13 mouse cellular contexts compared by ENCODE assay signal in the genomic region with DNA sequence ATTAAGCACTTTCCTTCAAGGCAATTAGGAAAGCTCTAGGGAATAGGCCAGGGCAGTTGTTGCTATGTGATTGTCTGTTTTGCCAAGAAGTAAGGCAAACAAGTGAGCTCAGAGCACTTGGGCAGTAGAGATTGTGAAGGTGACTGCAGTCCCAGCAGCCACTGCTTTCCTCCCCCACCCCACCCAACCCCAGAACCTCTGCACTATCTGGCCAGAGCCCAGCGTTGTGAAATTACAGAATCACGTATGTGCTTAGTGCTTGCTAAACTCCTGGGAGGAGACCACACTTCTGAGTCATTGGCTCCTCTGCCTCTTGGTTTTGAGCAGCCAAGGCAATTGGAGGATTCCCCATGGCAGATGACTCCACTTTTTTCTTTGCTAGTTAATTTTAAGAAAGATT. TPM values are rescaled to one million over a fixed set of nuclear protein-coding genes. Genes with fewer than 3 reads are reported as not detected.
A peak's percentile ranks its signal among the peaks of the same experiment; 100 is the strongest.
DNase-seq lines count a peak whose midpoint lies in the region; ATAC-seq and TF ChIP-seq lines count a peak whose summit lies in the region.
"Had no signal": no experiment of that assay in that cellular context is flagged by ENCODE, and none has a peak within 500 bp of the region (broad histone marks: within the 10 kb centered on the region; RNA-seq: fewer than 3 reads in every experiment).

No protein-coding gene starts in this region.

- H3ac ChIP-seq in C2C12 (ENCODE audit: control insufficient read depth, insufficient read length, low read depth): no peak overlapping the region

- H3K79me2 ChIP-seq in C2C12 (ENCODE audit: control insufficient read depth, insufficient read depth): no peaks in the 10 kb centered on the region

- H3K27me3 ChIP-seq in C2C12 (ENCODE audit: control insufficient read depth, insufficient read depth, insufficient read length): no peaks in the 10 kb centered on the region
- H3K27me3 ChIP-seq: embryonic facial prominence, embryonic 15.5 days; limb, embryonic 12.5 days; midbrain, embryonic 15.5 days had no signal

- H3K4me3 ChIP-seq in C2C12 (ENCODE audit: insufficient read depth, poor library complexity, severe bottlenecking): no peak overlapping the region
- H3K4me3 ChIP-seq: embryonic facial prominence, embryonic 15.5 days; limb, embryonic 12.5 days; midbrain, embryonic 15.5 days had no signal

- no peaks in the 10 kb centered on the region for H3K79me3 ChIP-seq in C2C12 (ENCODE audit: low read depth)

- TF ChIP-seq CTCF in C2C12 (IDR thresholded peaks at IDR 0.05; ENCODE audit: control insufficient read depth, insufficient read depth, insufficient read length): no peak

- H3K36me3 ChIP-seq in C2C12 (ENCODE audit: control insufficient read depth, insufficient read depth): no peaks in the 10 kb centered on the region
- H3K36me3 ChIP-seq: embryonic facial prominence, embryonic 15.5 days; limb, embryonic 12.5 days; midbrain, embryonic 15.5 days had no signal

- ATAC-seq in activated CD4-positive, CD25-positive, alpha-beta regulatory T cell, adult 4 months: no peak
- ATAC-seq: midbrain, embryonic 15.5 days had no signal

- DNase-seq in adrenal gland, adult 18-20 months (ENCODE audit: low spot score in 2 of 2): peak; percentile 27 to 53
- peak; percentile 96 for DNase-seq in gonadal fat pad, adult 2 months (ENCODE audit: low read depth)
- DNase-seq in lung, postnatal 36 days: peak; percentile 91
- no peak for DNase-seq in layer of hippocampus, adult 9-11 months
- no peak for DNase-seq in thymus, postnatal 0 days (ENCODE audit: low spot score)
- DNase-seq: cerebellum, adult 11-12 months; right cerebral cortex, postnatal 14 days; thymus, postnatal 14 days had no signal

TF ChIP-seq in C2C12, 6 proteins besides CTCF, POLR2A, EP300 and RAD21:
- TF ChIP-seq MAX (IDR thresholded peaks at IDR 0.05): no peak
- peak; percentile 85 for TF ChIP-seq CEBPB (IDR thresholded peaks at IDR 0.05; ENCODE audit: low read depth)

RNA-seq across cellular contexts. Expression of a gene that starts 59.7 kb away (rescaled TPM):
- 31.3 TPM for polyA plus RNA-seq in C2C12 (2012; fragmentation: generic; extraction: Trizol)
- 100 to 1,000 TPM; 143 to 170 TPM for total RNA-seq in adrenal gland, adult 18-20 months (2021)
- polyA plus RNA-seq in gonadal fat pad, adult 2 months (2012; rRNA removed): 27.9 and 56.2 TPM in 2 replicates
- polyA plus RNA-seq in thymus, postnatal 0 days (2015; fragmentation: Nextera tagmentation; extraction: Ambion mirVana): 0.55 and 0.57 TPM in 2 replicates
- polyA plus RNA-seq in activated CD4-positive, CD25-positive, alpha-beta regulatory T cell, adult 4 months (2017; shearing (Covaris generic)): 1 to 10 TPM; 1.5 to 2.3 TPM

Comparison
In these comparisons a context has a peak if more than half of its experiments do, and no peak if none do; other contexts are left out.
1. DNase-seq: peak in adrenal gland, adult 18-20 months (2 of 2), gonadal fat pad, adult 2 months (single experiment) and lung, postnatal 36 days (single experiment); none in layer of hippocampus, adult 9-11 months (single experiment) and thymus, postnatal 0 days (single experiment).